Mouse (Mus musculus) kidney, adult 11 months (tissue): ENCODE data around the gene Pcsk1n.
A peak's percentile ranks its signal among the peaks of the same experiment; 100 is the strongest.
"Not testable (repeated sequence)": the region's sequence is repeated elsewhere in the genome, so short reads cannot be mapped to it uniquely, and the experiment has no call there.

ENCODE experiments used
- DNase-seq: peaks from one replicate; pipeline ENCODE4 v3.0.0; 2022

The Pcsk1n gene

DNA sequence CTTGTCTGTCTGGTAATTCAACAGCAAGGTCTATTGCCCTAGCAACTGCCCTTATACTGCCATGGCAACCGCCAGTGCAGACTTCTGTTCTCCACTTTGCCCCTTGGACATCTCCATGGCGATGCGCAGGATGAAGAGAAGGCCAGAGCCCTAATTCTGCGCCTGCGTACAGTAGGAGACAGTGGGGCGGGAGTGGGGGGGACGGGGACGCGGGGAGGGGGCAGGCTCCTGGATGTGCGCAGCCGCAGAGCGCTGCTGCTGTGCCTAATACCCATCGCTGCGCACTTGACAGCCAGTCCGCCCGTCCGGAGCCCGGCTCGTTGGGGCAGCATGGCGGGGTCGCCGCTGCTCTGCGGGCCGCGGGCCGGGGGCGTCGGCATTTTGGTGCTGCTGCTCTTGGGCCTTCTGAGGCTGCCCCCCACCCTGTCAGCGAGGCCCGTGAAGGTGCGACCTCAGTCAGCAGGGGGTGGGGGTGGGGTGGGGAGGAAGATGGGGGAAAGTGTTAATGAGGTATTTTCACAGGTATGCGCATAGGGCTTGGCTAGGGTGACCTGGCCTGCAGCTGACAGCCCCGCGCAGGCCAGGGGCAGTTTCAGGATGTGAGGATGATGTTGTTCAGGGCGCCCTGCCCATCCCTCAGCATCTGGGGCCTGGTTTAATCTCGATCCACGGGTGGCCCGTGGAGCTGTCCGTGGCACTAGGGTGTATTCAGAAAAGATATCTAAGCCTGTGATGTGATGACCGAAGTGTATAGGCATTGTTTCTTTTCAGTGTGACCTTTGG is at the start of gene Pcsk1n:
Gene Pcsk1n, plus strand, starts transcription at position 222 of the 783 bp plus-strand sequence.
- no peak for DNase-seq

- DNase-seq = no peak
These were observed 49.8 kb upstream of the Pcsk1n start for GRCm38 (mm10) chrX:7869826-7870225.

DNA sequence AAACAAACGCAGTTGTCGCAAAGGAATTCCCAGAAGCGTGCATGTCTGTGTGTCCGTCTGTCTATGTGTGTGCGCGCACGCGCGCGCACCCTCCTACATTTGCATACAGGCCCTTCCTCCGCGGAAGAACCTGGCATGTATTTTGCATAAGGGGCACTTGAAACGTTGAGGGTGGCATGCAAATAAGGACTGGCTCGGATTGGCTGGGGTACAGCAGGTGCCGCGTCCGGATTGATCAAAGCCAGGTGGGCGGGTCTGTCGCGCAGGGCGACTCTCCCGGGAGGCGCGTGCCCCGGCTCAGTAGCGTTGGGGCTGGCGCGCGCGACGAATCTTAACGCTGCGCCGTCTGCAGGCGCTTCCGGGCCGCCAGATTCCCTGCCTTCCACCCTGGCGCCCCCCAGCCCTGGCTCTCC is 41.6 kb upstream of the Pcsk1n start, which contains the start of gene Pim2:
Gene Pim2, plus strand, starts transcription at position 256 of the 413 bp plus-strand sequence.
- DNase-seq = peak; percentile 90

DNA sequence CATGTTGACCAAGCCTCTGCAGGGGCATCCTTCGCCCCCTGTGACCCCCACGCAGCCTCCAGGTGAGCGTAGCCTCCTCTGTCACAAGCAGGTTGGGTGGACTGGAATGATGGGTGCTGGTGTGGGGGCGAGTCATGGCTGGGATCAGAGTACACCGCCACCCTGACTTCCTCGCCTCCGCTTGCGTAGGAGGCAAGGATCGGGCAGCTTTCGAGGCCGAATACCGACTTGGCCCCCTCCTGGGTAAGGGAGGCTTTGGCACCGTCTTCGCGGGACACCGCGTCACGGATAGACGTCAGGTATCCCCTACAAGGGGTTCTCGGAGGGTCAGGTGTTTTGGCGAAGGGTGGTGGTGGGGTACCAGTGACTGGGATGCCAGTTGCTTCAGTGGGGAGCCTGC is 41.1 kb upstream of the Pcsk1n start:
- DNase-seq = no peak

DNA sequence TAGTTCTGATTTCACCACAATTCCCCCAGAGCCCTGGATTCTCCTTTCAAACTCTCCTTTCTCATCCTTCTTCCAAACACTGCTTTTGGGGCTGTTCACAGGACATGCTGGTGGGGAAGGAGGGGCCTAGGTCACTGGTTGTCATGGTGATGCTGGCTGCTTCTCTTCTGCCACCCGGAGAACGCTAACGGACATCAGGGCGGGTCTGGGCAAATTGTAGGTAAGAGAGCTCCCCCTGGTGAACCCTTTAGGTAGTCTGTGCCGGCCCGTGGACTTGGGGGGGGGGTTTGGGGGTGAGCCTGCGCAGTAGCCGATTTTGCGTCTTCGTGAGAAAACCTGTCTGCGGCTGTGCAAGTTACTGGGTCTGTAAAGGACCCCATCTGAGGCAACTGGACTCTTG is 39.8 kb upstream of the Pcsk1n start:
- peak; percentile 71 for DNase-seq

GRCm38 (mm10) chrX:7883841-7884567 is 35.6 kb upstream of the Pcsk1n start, which contains the start of gene Slc35a2:
Slc35a2 (plus strand) TSS chrX:7884028.
- peak; percentile 96 for DNase-seq

DNA sequence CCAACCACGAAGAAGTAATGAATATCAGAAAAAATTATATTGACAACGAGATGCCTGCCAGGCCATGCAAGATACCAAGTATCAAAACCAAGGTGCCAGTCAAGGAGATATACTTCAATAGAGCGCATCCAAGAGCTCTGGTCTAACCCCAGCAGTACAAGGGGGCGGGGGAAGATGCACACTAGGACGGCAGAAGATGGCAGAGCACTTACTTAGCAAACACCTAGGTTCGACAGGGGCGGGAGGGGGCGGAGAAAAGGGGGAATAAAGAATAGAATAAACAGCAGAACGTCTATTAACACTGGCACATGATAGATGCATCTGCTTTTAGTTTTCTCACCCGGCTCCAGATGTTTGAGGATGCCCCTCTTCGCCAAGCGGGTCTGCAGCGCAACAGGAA is 21.4 kb upstream of the Pcsk1n start:
- DNase-seq = no peak

GRCm38 (mm10) chrX:7898880-7899874 is 20.4 kb upstream of the Pcsk1n start, which contains the start of the genes Pqbp1 and Timm17b:
Pqbp1 (minus strand) TSS chrX:7899269.
Timm17b (plus strand) TSS chrX:7899357.
- peak; percentile 93 for DNase-seq

DNA sequence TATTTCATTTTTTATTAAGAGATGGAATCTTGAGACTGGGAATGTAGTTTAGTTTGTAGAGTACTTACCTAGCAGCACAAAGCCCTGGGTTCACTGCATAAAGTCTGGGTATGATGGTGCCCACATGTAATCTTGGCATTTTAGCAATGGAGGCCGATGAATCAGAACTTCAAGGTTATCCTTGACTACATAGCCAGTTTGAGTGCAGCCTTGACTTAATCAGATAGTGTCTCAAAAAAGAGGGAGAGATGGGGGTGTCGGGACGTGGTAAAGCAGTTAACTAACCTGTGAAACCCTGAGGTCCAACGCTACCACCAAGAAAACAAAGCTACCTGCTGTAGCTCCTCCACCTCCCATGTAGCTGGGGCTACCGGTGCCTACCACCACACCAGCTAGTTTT is 15.2 kb upstream of the Pcsk1n start:
- no peak for DNase-seq

DNA sequence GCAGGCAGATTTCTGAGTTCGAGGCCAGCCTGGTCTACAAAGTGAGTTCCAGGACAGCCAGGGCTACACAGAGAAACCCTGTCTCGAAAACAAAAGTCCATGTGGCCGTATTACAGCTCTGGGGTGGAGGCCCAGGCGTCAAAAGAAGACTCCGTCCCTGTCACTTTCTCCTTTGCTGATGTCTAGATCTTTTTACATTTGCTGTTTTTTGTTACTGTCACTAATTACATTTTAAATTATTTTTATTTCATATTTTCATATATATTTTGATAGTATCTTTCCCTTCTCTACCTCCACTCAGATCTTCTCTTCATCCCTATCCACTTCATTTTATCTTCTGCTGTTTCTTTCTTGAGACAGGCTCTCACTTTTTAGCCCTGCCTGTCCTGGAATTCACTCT is 11.9 kb upstream of the Pcsk1n start, which contains the start of gene Gm10491:
Gene Gm10491, minus strand, starts transcription at position 101 of the 400 bp plus-strand sequence.
- no peak for DNase-seq

DNA sequence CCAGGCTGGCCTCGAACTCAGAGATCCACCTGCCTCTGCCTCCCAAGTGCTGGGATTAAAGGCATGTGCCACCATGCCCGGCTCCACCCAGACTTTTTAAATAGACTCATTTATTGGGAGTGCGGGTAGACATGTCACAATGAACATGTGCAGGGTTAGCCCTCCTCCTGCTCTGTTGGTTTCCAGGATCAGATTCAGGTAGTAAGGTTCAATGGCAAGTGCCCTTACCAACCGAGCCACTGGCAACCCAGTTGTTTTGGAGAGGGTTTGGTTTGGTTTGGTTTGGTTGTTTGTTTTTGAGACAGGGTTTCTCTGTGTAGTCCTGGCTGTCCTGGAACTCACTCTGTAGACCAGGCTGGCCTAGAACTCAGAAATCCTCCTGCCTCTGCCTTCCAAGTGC is 10.4 kb upstream of the Pcsk1n start, which contains the start of gene Gm10490:
Gene Gm10490, plus strand, starts transcription at position 301 of the 400 bp plus-strand sequence.
- DNase-seq = not testable (repeated sequence)

DNA sequence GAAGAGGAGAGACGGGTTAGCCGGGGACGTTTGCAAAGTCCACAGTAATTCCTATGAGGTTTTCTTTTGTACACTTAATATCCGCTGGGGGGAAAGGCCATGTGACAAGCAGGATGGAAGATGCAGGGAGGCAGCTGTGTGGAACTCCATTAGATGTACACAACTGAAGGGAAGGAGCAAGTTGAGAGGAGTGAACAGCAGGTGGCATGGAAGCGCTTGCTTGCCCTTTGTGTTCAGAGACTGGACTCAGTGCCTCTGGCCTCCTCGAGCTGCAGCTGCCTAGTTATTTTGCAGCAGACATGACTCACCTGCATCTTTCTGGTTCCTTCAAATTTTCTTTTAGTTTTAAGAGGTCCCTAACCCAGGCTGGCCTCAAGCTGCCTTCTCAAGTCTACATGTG is 9.1 kb upstream of the Pcsk1n start:
- DNase-seq = no peak

- DNase-seq = peak; percentile 36
These were observed 4.0 kb upstream of the Pcsk1n start for GRCm38 (mm10) chrX:7915669-7916068.

DNA sequence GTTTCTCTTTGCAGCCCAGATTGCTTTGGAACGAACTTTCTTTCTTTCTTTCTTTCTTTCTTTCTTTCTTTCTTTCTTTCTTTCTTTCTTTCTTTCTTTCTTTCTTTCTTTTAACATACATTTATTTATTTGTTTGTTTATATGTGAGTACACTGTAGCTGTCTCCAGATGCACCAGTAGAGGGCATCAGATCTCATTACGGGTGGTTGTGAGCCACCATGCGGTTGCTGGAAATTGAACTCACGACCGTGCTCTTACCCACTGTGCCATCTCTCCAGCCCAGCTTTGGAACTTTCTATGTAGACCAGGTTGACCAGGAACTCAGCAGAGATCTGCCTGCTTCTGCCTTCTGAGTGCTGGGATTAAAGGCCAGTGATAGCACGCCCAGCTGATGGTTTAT is 1.7 kb upstream of the Pcsk1n start:
- DNase-seq = not testable (repeated sequence)

DNA sequence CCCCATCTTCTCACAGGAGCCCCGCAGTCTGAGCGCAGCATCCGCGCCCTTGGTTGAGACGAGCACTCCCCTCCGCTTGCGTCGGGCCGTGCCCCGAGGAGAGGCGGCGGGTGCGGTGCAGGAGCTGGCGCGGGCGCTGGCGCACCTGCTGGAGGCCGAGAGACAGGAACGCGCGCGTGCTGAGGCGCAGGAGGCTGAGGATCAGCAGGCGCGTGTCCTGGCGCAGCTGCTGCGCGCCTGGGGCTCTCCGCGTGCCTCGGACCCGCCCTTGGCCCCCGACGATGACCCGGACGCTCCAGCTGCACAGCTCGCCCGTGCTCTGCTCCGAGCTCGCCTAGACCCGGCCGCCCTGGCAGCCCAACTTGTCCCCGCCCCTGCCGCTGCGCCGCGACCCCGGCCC is 2.4 kb downstream of the Pcsk1n start:
- DNase-seq = no peak

- DNase-seq = no peak
These were observed 6.6 kb downstream of the Pcsk1n start for GRCm38 (mm10) chrX:7926266-7926665.

DNA sequence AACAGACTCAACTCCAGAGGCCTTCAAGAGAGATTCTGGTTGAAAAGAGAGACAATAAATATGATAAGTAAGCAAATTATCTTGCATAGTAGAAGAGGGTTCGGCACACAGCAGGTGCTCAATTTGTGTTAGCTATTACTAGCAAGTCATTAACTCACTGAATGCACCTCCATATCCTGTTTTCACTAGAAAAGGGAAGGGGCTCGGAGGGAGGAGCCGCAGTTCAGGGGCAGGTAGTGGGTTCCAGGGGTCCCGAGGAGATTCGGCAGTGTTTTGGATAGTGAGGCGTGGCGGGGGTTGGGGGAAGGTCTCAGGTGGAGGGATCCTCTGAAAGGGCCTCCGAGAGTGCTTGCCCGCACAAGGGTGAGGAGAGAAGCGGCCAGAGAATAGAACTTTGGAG is 7.5 kb downstream of the Pcsk1n start:
- DNase-seq = no peak

GRCm38 (mm10) chrX:7928270-7928790 is 8.7 kb downstream of the Pcsk1n start, which contains the start of gene Eras:
Eras (minus strand) TSS chrX:7928607.
- no peak for DNase-seq

- no peak for DNase-seq
These were observed 17.3 kb downstream of the Pcsk1n start for GRCm38 (mm10) chrX:7936874-7937273.

DNA sequence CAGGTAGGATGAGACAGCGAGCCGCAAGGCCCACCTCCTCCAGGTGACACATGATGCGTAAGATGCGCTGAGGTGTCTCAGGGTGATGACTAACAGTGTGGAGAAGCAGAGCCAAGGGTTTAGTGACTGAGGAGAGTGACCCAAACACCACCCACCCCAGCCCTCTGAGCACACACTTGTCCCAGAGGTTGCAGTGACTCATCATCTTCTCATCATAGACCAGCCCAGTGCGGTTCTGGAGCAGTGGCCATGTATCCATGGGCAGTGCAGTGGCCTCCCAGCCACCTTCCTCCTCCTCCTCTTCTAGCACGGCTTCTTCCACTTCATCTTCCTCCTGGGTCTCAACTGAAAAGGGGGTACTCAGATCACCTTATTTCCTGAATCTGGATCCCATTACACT is 18.0 kb downstream of the Pcsk1n start:
- no peak for DNase-seq

DNA sequence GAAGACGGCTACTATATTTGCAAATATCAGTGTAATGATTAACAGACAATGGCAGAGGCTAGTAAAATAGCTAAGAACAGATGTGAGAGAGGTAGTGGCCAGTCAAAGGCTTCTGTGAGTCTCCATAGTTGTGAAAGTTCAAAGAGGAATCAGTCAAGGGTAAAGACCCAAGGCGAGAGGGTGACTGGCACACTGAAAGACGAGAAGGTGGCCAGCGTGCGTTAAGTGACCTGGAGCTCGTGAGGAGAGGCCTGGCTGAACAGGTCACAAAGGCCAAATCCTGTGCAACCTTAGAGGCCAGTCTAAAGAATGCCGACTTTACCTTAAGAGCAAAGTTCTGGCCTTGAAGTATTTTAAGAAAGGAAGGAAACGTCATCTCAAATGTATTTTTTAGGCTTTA is 26.0 kb downstream of the Pcsk1n start:
- DNase-seq = peak; percentile 49
